Comparison of ENCODE assay signal across 27 mouse cellular contexts in genomic region chr3:153394751-153395150, GRCm38 (mm10).
"Had no signal": no experiment of that assay in that cellular context is flagged by ENCODE, and none has a peak within 500 bp of the region (broad histone marks: within the 10 kb centered on the region; RNA-seq: fewer than 3 reads in every experiment).

No protein-coding gene starts in this region.

- H3K27me3 ChIP-seq: heart, embryonic 12.5 days; hindbrain, embryonic 13.5 days; intestine, embryonic 15.5 days; limb, embryonic 12.5 days; liver, embryonic 13.5 days; liver, embryonic 15.5 days had no signal

- H3K4me1 ChIP-seq: heart, embryonic 10.5 days; intestine, embryonic 15.5 days; liver, embryonic 13.5 days; liver, embryonic 15.5 days had no signal

- H3K9me3 ChIP-seq: heart, embryonic 10.5 days; hindbrain, embryonic 13.5 days; intestine, embryonic 15.5 days had no signal

- DNase-seq: gastrocnemius, adult 2 months; gastrocnemius, postnatal 10 days; gastrocnemius, postnatal 25 days; heart, adult 18-20 months; heart, postnatal 10 days; heart, postnatal 4 days; kidney, adult 18-20 months; kidney, adult 8-10 months; kidney, postnatal 10 days; kidney, postnatal 25 days; kidney, postnatal 4 days; liver; liver, embryonic 13.5 days; liver, postnatal 0 days had no signal

- H3K4me2 ChIP-seq: heart, embryonic 12.5 days; hindbrain, embryonic 13.5 days; intestine, embryonic 15.5 days; limb, embryonic 12.5 days; liver, embryonic 11.5 days; liver, embryonic 13.5 days; liver, embryonic 15.5 days had no signal

- ATAC-seq: hindbrain, embryonic 16.5 days; inflammation-experienced regulatory T-cells, adult 6 months; intestine, embryonic 15.5 days; intestine, postnatal 0 days; liver, postnatal 0 days had no signal

- H3K4me3 ChIP-seq: gastrocnemius, adult 2 months; heart, embryonic 10.5 days; heart, embryonic 12.5 days; hindbrain, embryonic 13.5 days; intestine, embryonic 15.5 days; layer of hippocampus, adult 2 months; left cerebral cortex, adult 2 months; limb, embryonic 10.5 days; limb, embryonic 12.5 days; liver, embryonic 13.5 days; liver, embryonic 15.5 days had no signal

- H3K27ac ChIP-seq: gastrocnemius, adult 2 months; heart, embryonic 10.5 days; hindbrain, embryonic 13.5 days; intestine, embryonic 15.5 days; layer of hippocampus, adult 2 months; left cerebral cortex, adult 2 months; limb, embryonic 10.5 days; limb, embryonic 12.5 days; liver, embryonic 13.5 days; liver, embryonic 15.5 days had no signal

- H3K9ac ChIP-seq: heart, embryonic 12.5 days; hindbrain, embryonic 13.5 days; intestine, embryonic 15.5 days; limb, embryonic 12.5 days; liver, embryonic 13.5 days; liver, embryonic 15.5 days; liver, postnatal 0 days had no signal

- H3K36me3 ChIP-seq: hindbrain, embryonic 13.5 days; intestine, embryonic 15.5 days; limb, embryonic 12.5 days; liver, embryonic 13.5 days; liver, embryonic 15.5 days had no signal
